Mouse (Mus musculus): ENCODE data around the gene Ogfod1. TPM values are rescaled to one million over a fixed set of nuclear protein-coding genes. Genes with fewer than 3 reads are reported as not detected.

The Ogfod1 gene
- total and polyA plus RNA-seq, 3 experiments: 16.6 to 31.9 (median 26.9) TPM

GRCm38 (mm10) chr8:94011076-94012012 is 25.7 kb upstream of the Ogfod1 start:
- H3K27ac ChIP-seq (ENCODE audit: insufficient read depth, low read depth): peak overlapping the region; percentile 76
- no peaks in the 10 kb centered on the region for H3K27me3 ChIP-seq (replicated peaks)
- peak overlapping the region; percentile 68 to 96 (median 89) for H3K4me3 ChIP-seq (replicated peaks in 1 of 3; ENCODE audit: low read depth in 2 of 3, low read length in 2 of 3, poor library complexity in 1 of 3)
- TF ChIP-seq HCFC1 (IDR thresholded peaks at IDR 0.05; ENCODE audit: low read depth, low read length) (no peak), UBTF (IDR thresholded peaks at IDR 0.05; ENCODE audit: low read depth, low read length) (no peak), NELFE (IDR thresholded peaks at IDR 0.05; ENCODE audit: low read depth, low read length) (no peak), SIN3A (IDR thresholded peaks at IDR 0.05; ENCODE audit: low read length) (peak; percentile 58; the same call in 1 of the 2 replicates), KAT2A (IDR thresholded peaks at IDR 0.05; ENCODE audit: insufficient replicate concordance, low read length) (no peak), RAD21 (IDR thresholded peaks at IDR 0.05; ENCODE audit: low read depth, low read length) (no peak), MAZ (IDR thresholded peaks at IDR 0.05; ENCODE audit: low read depth, low read length) (0 out of 2 replicates have a peak, but pooled peaks have one; percentile 1)
- peaks cover 7 to 31% of the 10 kb centered on the region in 2 experiments for H3K4me1 ChIP-seq (ENCODE audit: control insufficient read depth in 1 of 2, insufficient read depth in 2 of 2)
- H3K9me3 ChIP-seq (replicated peaks; ENCODE audit: low read length): no peaks in the 10 kb centered on the region
- peak overlapping the region; percentile 82 for H3K9ac ChIP-seq (ENCODE audit: insufficient read depth, low read depth)
- H3K36me3 ChIP-seq (replicated peaks in 1 of 2; ENCODE audit: control insufficient read depth in 1 of 2, insufficient read depth in 1 of 2, low read length in 1 of 2): peaks cover 3 to 15% of the 10 kb centered on the region in 2 experiments
- dilution Hi-C loops (cut with MboI; ENCODE audit: extremely low pct_ligation_motif_present, extremely low pct_unique_long_range_greater_than_20kb, low sequenced_read_pairs) (no loop called here), in situ Hi-C loops (cut with MboI; ENCODE audit: low pct_ligation_motif_present, low pct_unique_long_range_greater_than_20kb, low sequenced_read_pairs) (no loop called here)
- peak overlapping the region; percentile 87 for H3K4me2 ChIP-seq (ENCODE audit: insufficient read depth, low read depth, poor library complexity, severe bottlenecking)
- peaks cover 49% of the 10 kb centered on the region for H3K79me2 ChIP-seq (replicated peaks; ENCODE audit: control insufficient read depth, extremely low read depth, insufficient read depth, poor library complexity, severe bottlenecking)
- DNase-seq (ENCODE audit: extremely low read depth): peak; percentile 24

- H3K4me2 ChIP-seq (ENCODE audit: insufficient read depth, low read depth, poor library complexity, severe bottlenecking): peak within 1 kb of the TSS; percentile 87
- H3K9me3 ChIP-seq (replicated peaks; ENCODE audit: low read length): no peaks in the 10 kb centered on the region
- H3K36me3 ChIP-seq (replicated peaks in 1 of 2; ENCODE audit: control insufficient read depth in 1 of 2, insufficient read depth in 1 of 2, low read length in 1 of 2): peaks cover 0 to 13% of the 10 kb centered on the region in 2 experiments
- dilution Hi-C loops (cut with MboI; ENCODE audit: extremely low pct_ligation_motif_present, extremely low pct_unique_long_range_greater_than_20kb, low sequenced_read_pairs) (no loop called here), in situ Hi-C loops (cut with MboI; ENCODE audit: low pct_ligation_motif_present, low pct_unique_long_range_greater_than_20kb, low sequenced_read_pairs) (no loop called here)
- H3K4me1 ChIP-seq (ENCODE audit: control insufficient read depth in 1 of 2, insufficient read depth in 2 of 2): peaks cover 7 to 31% of the 10 kb centered on the region in 2 experiments
- peaks cover 40% of the 10 kb centered on the region for H3K79me2 ChIP-seq (replicated peaks; ENCODE audit: control insufficient read depth, extremely low read depth, insufficient read depth, poor library complexity, severe bottlenecking)
- peak within 1 kb of the TSS; percentile 76 for H3K27ac ChIP-seq (ENCODE audit: insufficient read depth, low read depth)
- peak within 1 kb of the TSS; percentile 82 for H3K9ac ChIP-seq (ENCODE audit: insufficient read depth, low read depth)
- DNase-seq (ENCODE audit: extremely low read depth): peak; percentile 44
- peak within 1 kb of the TSS; percentile 68 to 96 (median 89) for H3K4me3 ChIP-seq (replicated peaks in 1 of 3; ENCODE audit: low read depth in 2 of 3, low read length in 2 of 3, poor library complexity in 1 of 3)
- no peaks in the 10 kb centered on the region for H3K27me3 ChIP-seq (replicated peaks)
- TF ChIP-seq UBTF (IDR thresholded peaks at IDR 0.05; ENCODE audit: low read depth, low read length) (peak; percentile 97), CHD2 (IDR thresholded peaks at IDR 0.05; ENCODE audit: low read length) (no peak), ELF1 (IDR thresholded peaks at IDR 0.05; ENCODE audit: low read depth, low read length) (0 out of 2 replicates have a peak, but pooled peaks have one; percentile 17), RAD21 (IDR thresholded peaks at IDR 0.05; ENCODE audit: low read depth, low read length) (no peak), JUND (conservative IDR thresholded peaks at IDR 0.05; ENCODE audit: low read depth, low read length) (no peak), GABPA (IDR thresholded peaks at IDR 0.05; ENCODE audit: insufficient replicate concordance, low read depth, low read length) (no peak), TCF12 (IDR thresholded peaks at IDR 0.05; ENCODE audit: low read depth, low read length) (peak; percentile 14; the same call in 1 of the 2 replicates), HCFC1 (IDR thresholded peaks at IDR 0.05; ENCODE audit: low read depth, low read length) (no peak; the same call in 1 of the 2 replicates), ZC3H11A (IDR thresholded peaks at IDR 0.05; ENCODE audit: low read depth, low read length) (no peak), TBP (conservative IDR thresholded peaks at IDR 0.05; ENCODE audit: low read depth, low read length) (no peak), MAFK (IDR thresholded peaks at IDR 0.05; ENCODE audit: insufficient replicate concordance, low read length) (no peak), MAZ (IDR thresholded peaks at IDR 0.05; ENCODE audit: low read depth, low read length) (no peak), BHLHE40 (IDR thresholded peaks at IDR 0.05; ENCODE audit: low read depth, low read length) (no peak), MAX (IDR thresholded peaks at IDR 0.05; ENCODE audit: low read length) (no peak), USF2 (conservative IDR thresholded peaks at IDR 0.05; ENCODE audit: low read depth, low read length) (no peak), MEF2A (IDR thresholded peaks at IDR 0.05; ENCODE audit: borderline replicate concordance, low read depth, low read length) (no peak), NRF1 (IDR thresholded peaks at IDR 0.05; ENCODE audit: low read depth, low read length) (peak; percentile 53), EP300 (IDR thresholded peaks at IDR 0.05; ENCODE audit: low read length) (no peak), MXI1 (IDR thresholded peaks at IDR 0.05; ENCODE audit: low read depth, low read length) (0 out of 2 replicates have a peak, but pooled peaks have one; percentile 49), E2F4 (IDR thresholded peaks at IDR 0.05; ENCODE audit: insufficient replicate concordance, low read depth, low read length) (no peak), IRF4 (IDR thresholded peaks at IDR 0.05; ENCODE audit: low read depth, low read length) (no peak), POLR2A (IDR thresholded peaks at IDR 0.05; ENCODE audit: low read depth, low read length) (peak; percentile 22; the same call in 1 of the 2 replicates), ZMIZ1 (IDR thresholded peaks at IDR 0.05; ENCODE audit: low read depth, low read length) (no peak), POLR2AphosphoS2 (IDR thresholded peaks at IDR 0.05; ENCODE audit: low read depth, low read length) (no peak)
Measured at GRCm38 (mm10) chr8:94012013-94012951, 24.7 kb upstream of the Ogfod1 start, which contains the start of gene Amfr. Gene Amfr (minus strand): TSS chr8:94012842.
